Mouse (Mus musculus): ENCODE measurements at regions not wholly inside any gene's neighbourhood (a gene's known extent, or its start where the extent isn't known, plus 50 kb on each side); places are given as distances from the start of the nearest gene placed in this dataset.

DNA sequence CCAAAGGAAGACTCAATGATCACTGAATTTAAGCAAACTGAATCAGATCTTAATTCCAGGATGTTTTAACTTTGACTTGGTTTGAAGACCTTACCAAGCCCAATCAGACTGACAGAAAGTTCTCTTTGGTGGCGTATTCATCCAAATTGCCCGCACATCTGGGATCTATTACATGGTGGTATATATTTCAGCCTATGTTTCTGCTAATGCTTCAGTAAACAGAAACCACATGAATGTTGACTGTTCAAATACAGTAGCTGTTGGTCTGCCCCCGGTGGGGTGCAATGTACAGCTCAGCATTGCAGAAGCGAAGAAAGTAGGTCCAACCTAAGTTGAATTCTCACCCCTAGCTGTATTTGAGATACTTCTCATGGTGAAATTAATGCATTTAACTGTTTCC is 346.5 kb downstream of the Nuak1 start:
- DNase-seq = no peak

DNA sequence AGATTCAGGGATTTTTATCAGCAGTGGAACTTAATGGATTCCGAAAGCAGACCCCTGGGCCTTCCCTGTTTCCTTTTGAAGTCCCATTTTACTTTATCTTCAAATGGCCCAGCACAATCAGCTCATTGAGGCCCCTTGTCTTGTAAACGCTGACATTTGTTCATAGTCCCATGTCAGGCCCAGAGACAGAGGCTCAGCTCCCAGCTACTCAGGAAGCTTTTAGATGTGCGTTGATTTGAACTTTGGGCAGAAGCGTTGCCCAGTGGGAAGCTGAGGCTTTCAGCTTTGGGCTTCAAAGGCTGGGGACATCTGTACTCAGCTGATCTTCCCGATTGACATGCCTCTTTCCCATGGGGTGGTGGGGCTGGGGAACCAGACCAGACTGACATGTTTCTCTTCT is 343.2 kb downstream of the Nuak1 start:
- no peak for DNase-seq

DNA sequence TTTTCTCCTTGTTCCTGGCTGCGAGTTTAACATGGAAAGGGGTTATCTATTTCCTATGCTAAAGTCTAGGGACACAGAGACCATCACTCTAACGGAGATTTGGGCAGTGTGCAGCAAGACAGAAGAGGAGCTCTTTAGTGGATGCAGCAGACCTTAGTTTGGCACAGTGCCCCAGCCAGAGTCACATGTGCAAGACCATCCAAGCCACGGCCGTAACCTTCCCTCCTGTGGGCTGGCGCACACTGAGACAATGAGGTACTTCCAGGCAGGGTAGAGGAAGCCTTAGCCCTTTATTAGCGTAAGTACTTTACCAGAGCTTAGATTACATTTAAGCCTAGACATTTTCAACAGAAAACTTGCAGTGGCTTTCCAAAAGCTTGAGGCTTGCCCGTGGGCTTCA is 336.4 kb downstream of the Nuak1 start:
- no peak for DNase-seq

DNA sequence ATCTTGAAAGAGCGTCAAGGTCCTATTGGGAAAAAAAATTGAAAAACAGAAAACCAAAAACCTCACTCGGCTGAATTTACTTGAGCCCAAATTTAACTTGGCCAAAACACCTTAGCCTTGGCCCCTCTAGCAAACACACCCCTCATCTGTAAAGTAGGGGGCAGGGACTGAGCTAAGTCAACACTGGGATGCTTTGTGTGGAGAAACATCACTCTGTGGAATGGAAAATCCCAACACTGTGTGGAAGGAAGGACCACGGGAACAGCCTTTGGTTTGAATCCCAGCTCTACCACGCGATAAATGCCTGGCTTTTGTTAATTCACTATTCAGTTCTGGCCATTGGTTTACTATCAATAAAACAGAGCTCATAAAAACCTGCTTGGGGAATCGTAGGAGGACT is 335.8 kb downstream of the Nuak1 start:
- DNase-seq = no peak

DNA sequence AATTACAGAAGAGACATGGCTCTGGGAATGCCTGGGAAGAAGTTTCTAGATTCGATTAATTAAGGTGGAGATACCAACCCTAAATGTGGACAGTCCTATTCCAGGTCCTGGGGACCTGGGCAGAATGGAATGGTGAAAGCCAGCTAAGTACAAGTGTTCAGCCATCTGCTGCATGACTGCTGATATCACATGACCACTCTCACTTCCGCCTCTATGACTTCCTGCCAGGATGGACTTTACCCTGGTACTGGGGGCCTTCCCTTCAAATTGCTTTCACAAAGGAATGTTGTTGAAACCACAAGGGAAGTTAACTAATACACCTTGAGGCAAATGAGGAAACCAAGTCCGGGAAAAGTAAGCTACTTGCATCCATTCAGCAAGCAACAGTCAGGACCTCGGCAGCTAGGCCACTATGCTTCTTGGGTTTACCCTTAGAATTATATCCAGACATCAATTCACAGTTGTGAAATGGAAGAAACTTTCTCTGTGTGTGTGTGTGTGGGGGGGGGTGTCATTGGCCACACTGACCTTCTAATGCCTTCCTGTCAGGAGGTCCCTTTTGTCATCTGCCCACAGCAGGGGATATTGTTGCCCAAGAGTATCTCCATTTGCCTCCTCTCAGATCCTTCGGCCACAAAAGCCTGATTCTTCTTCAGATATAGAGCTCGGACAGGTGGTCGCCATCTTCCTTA is 330.6 kb downstream of the Nuak1 start:
- no peak for DNase-seq

DNA sequence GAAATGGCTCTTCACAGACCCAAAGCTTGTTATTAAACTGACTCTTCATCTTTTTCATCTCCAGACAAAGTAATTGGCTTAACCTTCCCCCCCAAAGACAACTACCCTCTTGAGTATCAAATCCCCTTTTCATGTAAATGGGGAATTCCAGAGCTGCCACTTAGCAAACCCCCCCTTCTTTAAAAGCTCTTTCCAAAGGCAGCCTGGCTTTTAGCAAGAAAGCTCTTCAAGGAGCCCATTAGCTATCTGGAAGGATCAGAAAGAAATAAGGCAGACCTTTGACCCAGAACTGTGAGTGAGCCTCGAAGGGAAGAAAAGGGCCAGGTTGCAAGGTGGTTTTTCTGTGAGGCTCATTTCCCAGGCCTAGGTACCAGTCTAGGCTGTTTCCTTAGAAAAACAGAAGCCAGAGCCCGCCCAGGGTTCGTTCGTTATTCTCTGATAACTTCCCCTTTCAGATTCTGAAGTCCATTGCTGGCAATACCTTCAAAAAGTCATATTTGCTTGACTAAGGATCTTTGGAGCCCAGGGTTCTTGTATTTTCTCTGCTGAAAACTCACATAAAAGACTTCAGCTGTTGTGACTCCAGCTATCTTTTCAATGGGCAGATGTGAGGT is 329.9 kb downstream of the Nuak1 start:
- no peak for DNase-seq

DNA sequence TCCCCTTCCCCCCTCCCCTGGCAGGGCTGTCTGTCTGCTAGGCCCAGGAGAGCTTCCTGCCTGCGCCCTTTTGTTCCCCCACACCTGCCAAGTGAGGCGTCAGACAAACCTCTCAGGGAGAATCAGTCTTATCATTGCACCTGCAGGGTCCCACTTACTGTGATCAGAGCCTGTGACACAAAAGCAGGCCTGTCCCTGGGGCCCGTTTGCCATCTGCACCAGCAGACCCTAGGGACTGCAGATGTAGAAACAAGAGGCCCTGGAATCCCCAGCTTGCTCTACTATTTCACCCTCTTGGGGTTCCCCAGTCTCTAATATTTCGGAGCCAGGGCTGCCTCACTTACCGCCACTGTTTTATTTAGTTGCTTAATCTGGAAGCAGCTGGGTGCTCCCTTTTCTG is 328.9 kb downstream of the Nuak1 start:
- no peak for DNase-seq

DNA sequence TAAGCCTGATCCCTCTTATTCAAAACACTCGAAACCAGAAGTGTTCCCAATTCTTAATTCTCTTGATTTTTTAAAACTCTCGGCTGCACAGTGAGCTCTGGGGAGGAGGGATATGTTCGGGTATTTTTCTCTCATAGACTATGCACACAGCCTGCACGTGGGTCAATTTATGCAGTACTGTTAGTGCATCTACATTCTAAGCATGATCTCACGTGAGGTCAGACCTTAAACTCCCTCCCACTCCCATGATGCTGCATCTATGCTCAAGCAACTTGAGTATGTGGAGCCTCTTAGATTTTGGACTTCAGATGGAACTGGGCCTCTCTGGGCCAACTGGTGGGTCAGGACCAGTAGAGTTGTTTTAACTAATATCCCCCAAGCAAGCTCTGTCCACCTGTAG is 328.5 kb downstream of the Nuak1 start:
- no peak for DNase-seq

DNA sequence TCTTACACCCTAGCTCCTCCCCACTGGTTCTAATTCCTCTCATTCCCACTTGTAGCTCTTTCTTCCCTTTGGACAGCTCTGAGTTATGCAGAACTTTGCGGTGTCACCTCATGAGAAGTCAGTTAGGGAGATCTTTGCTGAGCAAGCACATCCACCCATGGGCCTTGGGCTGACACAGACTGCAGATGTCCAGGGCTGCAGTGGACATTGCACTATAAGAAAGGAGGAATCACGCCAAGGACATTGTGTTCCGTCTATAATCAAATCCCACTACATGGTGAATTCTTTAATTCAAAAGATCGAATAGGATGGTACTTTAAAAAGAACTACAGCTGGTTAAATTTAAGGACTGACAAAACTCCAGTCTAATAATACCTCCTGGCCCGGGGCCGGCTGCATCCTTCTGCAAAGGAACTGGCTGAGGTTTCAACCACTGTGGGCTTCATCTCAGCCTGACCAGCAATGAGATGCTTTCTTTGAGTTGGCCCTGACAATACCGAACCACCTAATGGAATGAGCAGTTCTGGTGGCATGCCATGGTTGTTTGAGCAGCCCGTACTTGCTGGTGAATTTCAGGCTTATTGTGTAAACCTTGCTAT is 320.3 kb downstream of the Nuak1 start:
- DNase-seq = no peak

DNA sequence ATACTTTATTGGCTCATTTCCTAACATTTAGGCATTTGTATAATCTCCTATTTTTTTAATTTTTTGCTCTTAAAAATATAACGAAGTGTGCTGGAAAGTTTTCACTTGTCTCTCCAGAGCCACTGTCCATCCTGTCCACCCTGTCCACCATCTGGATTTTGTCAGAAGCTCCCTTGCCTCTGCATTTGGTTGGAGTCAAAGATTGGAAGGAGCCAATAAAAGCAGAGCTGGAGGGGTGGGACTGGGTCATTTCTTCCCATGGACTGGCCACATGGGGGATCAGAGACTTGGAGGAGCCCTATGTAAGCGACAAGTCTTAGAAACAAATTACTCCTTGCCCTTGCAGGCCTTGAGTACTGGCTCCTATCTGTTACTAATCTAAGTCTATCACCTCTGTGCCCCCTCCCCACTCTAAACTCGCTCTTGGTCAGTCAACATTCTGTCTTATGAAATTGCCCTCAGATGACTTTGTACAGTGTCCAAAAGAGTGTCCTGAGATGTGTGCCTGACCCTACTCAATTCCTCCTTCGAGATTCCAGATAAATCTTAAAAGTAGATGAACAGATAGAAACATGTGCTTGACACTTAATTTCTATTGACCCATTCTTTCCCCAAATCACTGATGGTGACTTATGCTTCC is 303.3 kb downstream of the Nuak1 start:
- DNase-seq = no peak

DNA sequence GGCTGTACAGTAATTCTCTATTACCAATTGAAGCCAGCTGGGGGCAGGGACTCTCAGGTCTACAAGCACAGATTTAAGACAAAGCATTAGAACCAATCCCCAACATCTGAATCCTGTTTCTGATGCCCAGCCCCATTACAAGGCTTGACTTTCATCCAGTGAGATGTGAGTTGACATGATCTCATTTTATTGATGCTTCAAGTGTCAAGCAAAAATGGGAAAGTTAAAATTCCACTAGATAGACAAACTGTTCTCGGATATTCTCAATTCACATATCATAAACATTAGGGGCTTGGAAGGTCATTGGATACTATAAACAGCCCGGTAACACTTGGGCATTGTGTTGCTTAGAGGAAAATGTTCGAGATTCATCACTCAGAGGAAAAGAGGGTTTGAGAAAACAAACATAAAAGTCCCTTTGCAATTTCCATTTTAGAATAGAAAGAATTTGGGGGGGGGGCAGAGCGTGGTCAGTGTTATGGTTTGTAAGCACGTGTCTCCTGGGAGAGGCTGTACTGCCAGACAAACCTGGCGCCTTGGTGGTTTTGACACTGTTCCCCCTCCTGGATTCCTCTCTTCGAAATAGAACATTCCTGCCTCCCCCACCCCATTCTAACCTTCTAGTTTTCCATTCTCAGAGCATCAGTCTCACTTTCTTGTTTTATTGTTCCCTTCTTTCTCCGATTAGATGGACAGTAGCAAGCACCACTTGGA is 297.5 kb downstream of the Nuak1 start:
- DNase-seq = no peak

DNA sequence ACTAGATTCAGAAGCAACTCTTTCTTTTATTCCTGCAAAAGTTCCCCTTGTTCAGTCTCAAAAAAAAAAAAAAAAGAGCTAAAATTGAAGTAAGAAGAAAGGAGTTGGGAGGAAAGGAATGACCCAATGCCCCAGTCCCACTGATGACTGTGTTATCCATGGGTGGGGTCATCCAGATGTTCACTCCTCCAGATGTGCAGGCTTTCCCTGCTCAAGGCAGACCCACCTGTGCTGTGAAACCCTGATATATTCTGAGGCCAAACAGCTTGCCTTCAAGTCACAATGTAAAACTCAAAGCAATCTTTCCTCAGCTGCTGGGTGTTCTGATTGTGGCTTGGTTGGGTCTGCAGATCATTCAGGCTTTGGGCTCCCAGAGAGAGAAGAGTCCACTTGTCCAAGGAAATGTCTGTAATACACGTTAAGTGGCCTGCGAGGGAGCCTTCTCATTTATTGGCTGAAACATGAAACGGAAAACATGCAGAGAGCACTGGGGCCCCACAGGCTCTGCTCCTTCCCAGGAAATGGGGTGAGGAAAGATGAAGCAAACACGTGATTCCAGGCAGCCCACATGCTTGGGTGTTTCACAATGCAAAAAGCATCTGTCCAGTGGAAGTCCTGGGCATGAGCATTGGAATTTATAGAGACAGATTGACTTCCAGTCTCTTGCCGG is 296.6 kb downstream of the Nuak1 start:
- DNase-seq = peak; percentile 9

DNA sequence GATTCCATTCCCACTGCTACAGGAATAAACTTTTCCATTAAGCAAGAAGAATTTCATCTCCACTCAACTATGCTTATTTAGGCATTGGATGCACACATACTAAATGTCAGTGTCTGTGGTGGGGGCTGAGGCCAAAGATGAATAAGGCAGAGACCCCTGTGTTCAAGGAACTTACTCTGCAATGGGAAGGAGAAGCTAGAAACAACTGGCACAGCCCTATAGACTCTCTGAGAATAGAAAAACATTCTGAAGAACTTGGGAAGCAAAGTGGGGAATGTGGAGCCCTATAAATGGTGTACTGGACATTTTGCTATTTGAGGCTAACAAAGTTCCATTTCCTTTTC is 296.1 kb downstream of the Nuak1 start:
- no peak for DNase-seq

DNA sequence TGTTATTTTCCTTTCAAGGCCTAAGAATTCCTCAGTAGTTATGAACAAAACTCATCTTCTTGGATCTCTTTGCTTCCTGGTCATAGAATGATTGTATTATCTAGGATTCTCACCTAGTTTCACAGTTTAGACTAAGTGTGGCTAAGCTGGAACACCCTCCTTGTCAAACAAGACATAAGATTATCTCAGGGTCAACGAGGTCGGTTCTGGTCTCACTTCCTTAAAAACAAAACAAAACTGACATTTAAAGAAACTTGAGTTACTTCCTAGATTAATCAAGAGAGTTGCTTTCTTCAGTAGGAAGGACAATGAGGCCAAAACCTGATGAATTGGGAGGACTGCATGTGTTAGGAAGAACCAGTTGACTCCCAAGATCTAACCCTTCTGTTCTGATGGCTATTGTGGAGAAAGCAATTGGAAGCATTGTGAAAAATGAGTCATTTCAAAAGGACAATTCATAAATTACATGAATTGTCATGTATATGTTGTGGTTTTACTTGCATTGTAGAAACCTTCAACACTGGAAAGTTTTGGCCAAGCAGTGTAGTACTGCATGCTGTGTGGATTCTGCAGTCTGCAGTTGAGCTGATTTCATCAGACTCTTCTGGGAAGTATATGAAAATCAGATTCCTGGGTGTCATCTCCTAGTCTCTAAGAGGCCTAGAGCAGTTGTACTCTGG is 293.0 kb downstream of the Nuak1 start:
- DNase-seq = no peak

DNA sequence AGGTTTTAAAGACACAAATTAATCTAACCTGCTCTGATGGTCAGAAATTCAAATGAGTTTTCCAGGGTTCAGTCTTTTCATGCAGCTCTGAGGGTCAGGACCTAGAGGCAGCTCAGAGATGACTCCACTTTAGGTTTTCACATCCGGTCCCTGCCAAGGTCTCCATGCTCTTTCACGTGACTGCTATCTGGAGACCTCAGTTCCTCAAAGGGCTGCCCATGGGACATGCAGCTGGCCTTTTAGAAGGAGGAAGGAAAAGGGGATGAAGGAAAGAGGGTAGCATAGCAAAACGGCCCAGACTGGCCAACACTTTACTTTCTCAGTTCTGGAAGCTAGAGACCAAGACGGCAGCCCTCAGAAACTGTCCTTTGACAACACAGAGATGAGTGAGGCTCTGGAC is 276.6 kb downstream of the Nuak1 start:
- DNase-seq = no peak

DNA sequence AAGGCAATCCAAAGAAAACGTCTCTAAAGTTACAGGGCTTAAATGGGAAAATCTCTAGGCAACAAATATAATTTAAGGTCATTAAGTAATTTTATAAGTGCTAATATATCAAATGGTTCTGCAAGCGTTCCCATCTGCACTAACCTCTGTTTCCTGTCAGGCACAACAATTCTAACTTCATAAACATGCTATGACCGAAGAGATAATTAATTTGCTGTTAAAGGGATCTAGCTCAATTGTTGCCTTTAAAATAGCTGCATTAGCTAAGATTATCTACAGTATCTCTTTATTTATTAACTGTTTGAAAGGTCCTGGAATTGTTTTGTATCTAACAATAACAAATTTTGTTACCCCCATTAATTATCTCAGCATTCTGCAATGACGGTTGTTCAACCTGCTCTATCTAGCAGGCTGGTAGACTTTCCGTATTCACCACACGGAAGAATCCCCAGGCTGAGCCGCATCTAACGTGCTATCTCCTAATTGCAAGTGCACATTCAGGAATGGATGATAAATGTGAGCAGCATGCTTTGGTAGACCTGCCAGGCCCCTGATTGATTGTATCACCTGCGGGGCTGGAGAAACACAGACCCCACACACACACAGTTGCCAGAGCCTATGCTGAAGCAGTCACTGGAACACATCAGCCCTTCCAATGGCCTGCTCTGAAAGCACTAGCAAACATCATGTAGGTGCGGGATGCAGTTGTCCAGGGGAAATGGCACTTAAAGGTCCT is 274.4 kb downstream of the Nuak1 start:
- no peak for DNase-seq

DNA sequence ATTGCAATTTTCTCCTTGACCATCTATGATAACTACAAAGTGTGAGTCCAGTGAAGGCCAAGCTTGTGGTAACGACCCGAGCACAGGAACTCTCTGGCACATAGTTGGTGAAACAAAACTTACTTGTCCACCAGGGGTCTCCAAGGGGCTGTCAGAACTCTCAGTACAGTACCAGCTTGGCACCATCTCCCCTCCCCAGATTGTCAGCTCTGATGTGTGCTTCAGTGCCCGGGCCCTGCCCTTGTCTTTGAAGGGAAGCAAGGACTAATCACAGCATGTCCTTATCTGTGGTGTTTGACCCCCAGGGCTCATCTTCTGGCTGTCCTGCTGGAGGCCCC is 273.9 kb downstream of the Nuak1 start:
- DNase-seq = no peak

DNA sequence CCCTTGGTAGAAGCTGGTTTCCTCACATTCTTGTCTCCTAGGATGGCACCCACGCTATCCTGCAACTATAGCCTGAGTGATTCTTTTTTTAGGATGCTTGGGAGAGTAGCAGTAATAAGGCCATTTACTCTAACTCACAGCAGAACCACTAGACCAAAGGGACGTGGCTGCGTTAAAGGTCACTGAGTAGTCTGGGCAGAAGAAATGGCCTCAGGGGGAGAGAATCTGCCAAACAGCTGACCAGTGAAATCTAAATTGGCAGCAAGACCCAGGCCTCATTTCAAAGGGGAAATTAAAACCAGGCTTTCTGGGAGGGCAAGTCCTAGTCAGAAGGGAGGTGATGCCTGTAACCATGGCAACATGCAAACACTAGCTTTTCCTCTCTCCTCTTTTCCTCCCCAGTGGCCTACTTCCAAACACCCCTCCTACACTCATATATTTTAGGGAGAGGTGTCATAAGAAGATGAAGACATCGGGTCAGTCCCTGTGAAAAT is 267.5 kb downstream of the Nuak1 start:
- DNase-seq = no peak

DNA sequence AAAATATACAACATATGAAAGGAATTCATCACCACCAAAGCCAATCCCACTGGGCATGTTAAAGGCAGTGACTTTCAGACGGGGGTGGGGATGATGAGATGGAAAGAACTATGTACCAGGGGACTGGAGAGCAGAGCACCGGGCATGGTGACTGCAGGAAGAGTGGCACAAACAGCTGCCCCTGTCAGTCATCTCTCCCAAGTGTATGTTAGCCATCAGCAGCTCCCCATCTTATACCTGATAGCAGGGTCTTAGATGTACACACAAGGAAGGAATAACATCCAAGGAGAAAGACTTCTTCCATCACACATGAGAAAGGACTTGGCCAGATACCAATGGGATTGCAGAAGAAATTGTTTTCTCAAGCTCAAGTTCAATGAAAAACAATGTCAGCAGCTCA is 257.2 kb downstream of the Nuak1 start:
- no peak for DNase-seq

DNA sequence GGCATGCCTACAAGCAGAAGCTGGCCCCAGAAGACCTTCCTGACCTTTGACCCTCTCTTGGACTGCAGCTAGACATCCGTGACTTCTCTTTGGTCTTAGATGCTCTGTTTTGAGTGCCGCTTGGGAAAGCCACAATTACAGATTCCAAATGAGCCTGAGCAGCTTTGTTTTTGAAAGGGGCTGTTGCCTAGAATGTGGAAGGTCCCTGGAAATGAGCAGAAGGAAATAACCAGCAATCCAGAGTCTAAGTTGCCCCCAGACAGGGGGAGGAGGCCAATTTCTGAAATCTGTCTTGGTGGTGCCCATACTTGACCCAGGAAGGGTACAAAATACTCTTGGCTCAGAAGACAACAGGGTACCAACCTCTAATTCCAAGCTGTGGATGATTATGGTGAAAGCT is 253.9 kb downstream of the Nuak1 start:
- DNase-seq = no peak

DNA sequence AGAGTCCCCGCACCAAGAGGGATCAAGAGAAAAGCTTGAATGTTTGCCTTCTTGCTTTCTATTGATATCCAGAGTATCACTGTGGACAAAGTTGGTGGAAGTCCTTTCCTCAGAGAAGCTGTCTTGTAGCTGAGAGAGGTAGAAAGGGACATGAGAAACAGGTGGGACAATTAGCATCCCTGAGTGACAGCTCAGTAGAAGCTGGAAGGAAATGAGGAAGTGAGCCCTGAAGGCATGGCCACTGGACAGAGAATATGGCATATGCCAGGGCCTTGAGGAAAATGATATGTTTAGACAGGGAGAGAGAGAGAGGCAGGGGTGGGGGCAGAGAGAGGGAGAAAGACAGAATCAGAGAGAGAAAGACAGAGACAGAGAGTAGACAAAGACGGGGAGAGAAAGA is 241.4 kb downstream of the Nuak1 start:
- no peak for DNase-seq

DNA sequence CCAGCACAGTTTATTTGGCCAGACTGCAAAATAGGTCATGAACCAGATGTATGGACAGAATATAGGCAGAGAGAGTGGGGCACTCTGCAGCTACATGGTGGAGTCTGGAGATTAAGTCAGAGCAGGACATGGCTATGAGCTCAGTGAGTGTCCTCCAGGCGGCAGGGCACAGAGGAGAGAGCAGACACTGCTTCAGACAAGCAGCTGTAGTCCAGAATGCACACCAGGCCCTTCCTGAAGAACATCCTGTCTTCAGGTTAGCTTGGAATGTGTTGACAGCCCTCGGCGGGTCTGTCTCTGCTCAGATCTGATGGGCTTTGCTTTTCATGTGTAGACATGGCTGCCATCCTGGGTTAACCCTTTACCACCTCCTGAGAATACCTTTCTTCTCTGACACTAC is 238.6 kb downstream of the Nuak1 start:
- DNase-seq = no peak

All from liver (tissue).